Mouse (Mus musculus) testis, adult 2 months (tissue): ENCODE data around the gene Pdcd4.

Source experiments
- CTCF ChIP-seq: fragments of 200-500 bp; IDR thresholded peaks from 2 replicates; pipeline ENCODE4 v1.5.1; 2012; ENCODE audit warnings: low read depth, mild to moderate bottlenecking, inconsistent platforms, low read length, moderate library complexity; ENCODE audit not compliant: control insufficient read depth, insufficient read depth, insufficient replicate concordance
- POLR2A ChIP-seq: fragments of 200-500 bp; IDR thresholded peaks from 2 replicates; pipeline ENCODE4 v1.6.1; 2012; ENCODE audit warnings: low read depth, mild to moderate bottlenecking, inconsistent platforms, low read length, moderate library complexity; ENCODE audit not compliant: control insufficient read depth

DNA sequence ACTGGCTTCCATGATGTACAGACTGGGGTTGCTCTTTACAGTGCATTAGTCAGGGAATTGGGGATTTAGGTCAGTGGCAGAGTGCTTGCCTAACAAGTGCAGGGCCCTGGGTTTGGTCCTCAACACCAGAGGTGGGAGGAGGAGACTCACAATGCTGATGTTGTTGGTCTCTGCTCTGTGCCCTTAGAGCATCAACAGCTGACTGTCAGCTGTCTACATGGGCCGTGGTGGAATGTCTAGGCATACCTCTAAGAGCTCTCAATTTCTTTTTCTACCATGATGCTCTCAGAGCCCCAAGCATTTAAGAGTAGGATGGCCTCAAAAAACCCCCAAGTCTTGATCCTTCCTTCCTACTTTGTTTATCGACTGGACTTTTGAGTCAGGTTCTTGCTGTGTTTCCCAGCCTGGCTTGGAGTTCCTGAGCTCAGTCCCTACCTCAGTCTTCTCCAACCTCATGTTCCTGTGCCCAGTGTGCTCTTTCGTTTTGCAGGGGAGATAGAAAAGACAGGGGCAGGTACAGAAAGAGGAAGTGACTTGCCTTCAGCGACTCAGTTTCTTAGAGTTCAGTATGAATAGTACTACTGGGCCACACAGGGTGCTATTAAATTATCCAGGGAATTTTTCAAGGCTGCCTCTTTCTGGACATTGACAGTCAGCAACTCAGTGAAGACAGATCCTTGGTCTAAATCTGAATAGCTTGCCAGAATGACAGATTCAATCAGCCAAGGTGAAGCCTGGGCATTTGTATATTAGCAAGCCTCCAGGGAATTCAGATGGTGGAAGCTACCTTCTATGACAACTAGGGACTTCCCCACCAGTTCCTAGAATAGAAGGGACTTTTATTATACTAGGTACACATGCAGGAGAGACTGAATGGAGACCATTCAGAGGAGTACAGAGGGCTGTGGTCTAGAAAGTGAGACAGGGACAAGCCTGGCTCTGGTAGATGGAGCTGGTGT, 22.3 kb upstream of the Pdcd4 start:
- TF ChIP-seq CTCF (no peak), POLR2A (no peak)
